Mouse (Mus musculus) liver, postnatal 0 days (tissue): ENCODE data around the gene Cdkn2b.

Experiments used
- CTCF ChIP-seq: sonication (generic); IDR thresholded peaks from 2 replicates; pipeline ENCODE4 v1.5.1; 2016; ENCODE audit warnings: antibody characterized with exemption, low read depth
- EP300 ChIP-seq: IDR thresholded peaks from 2 replicates; pipeline ENCODE4 v1.6.1; 2016; ENCODE audit warnings: antibody characterized with exemption, low read depth, mild to moderate bottlenecking

DNA sequence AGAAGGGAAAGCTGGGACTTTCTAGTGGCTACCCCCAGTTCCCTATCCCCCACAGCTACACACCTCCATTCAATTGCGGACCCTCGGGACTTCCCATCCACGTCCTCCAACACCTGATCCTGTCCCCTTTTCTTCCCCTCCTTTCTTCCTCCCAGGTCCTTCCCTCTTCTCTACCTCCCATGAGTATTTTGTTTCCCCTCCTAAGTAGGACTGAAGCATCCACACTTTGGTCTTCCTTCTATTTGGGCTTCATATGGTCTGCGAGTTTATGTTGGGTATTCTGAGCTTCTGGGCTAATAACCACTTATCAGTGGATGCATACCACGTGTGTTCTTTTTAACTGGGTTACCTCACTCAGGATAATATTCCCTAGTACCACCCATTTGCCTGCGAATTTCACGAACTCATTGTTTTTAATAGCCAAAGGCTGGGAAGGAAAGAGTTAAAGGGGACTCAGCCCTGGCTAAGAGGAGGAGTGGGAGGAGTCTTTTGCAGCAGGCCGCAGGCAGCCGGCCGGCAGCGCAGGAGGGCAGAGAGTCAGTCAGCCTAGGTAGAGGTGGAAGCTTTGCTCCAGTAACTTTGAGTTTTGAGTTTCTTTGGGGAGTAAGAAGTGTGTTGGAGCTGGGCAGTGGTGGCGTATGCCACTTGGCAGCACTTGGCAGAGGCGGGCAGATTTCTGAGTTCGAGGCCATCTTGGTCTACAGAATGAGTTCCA is 7.4 kb downstream of the Cdkn2b start:
- TF ChIP-seq EP300: no peak
- no peak for TF ChIP-seq CTCF
